Mouse (Mus musculus): ENCODE data around the gene Mex3d. TPM values are rescaled to one million over a fixed set of nuclear protein-coding genes. Genes with fewer than 3 reads are reported as not detected.

The Mex3d gene
- total RNA-seq, 2 experiments from 2014 or later = 15.5 to 17.1 TPM

GRCm38 (mm10) chr10:80374063-80374462 lies 13.4 kb downstream of the Mex3d start:
- TF ChIP-seq CTCF (conservative IDR thresholded peaks at IDR 0.05) = peak; percentile 84
- no peak overlapping the region for H3K27ac ChIP-seq
- H3K4me3 ChIP-seq = no peak overlapping the region
- peak; percentile 78 to 85 for DNase-seq (ENCODE audit: low spot score in 2 of 2)

DNA sequence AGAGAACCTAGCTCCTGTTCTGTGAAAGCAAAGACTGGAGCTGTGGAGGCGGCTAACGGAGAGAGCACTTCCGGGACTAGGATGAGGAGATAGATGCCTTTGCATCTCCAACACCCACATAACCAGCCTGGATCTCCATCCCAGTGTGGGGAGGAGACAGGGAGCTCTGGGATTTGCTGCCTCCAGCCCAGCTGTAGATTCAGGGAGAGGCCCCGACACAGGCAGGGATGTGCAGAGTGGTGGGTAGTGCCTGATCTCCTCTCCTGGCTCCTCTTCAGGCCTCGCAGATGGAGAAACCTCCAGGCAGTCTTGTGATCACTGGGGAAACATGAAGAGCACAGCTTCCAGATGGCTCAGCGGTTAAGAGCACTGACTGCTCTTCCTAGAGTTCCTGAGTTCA lies 14.8 kb downstream of the Mex3d start:
- peak; percentile 41 to 53 for DNase-seq (ENCODE audit: low spot score in 2 of 2)
- no peak overlapping the region for H3K4me3 ChIP-seq
- no peak for TF ChIP-seq CTCF (conservative IDR thresholded peaks at IDR 0.05)
- H3K27ac ChIP-seq = peak overlapping the region; percentile 64

DNA sequence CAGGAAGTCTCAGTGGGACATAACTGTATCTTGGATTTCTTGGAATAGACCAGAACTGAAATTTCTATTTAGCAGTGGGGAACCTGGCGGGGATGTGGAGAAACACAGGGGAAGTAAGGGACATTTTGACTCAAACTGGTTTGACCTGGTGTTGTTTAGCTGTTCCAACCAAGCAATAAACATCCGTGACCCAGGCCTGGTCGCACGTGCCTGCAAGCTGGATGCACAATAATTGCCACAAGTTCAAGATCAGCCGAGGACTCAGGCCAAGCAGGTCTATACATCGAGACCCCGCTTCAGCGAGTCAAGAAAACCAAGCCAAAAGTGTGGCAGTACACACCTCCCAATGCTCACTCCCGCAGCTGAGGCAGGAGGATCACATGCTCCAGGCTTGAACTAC lies 15.5 kb downstream of the Mex3d start:
- peak overlapping the region; percentile 64 for H3K27ac ChIP-seq
- DNase-seq (ENCODE audit: low spot score in 2 of 2) = no peak
- H3K4me3 ChIP-seq = no peak overlapping the region
- no peak for TF ChIP-seq CTCF (conservative IDR thresholded peaks at IDR 0.05)

DNA sequence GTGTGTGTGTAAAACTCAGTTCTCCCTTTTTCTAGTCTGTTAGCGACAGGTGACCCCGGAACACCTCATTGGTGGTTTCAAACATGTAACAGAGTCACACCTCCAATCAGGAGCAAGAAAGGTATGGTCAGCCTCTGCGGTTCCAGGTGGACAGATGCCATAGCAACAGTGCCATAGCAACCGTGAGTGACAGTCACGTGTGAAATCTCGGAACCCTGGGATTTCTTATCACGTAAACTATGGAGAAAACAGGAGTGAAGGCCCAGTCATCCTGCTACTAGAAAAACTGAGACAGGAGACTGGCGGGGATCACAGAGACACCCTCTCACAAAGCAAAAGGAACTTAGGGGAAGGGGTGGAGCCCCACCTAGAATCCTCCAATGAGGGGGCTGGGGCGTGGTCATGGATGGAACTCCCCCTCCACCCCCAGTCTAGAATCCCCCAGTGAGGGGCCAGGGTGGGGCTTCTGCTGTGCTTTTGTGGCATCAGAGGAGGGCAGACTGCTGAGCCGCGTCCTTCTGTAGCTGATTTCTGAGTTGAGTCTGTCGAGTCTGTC lies 16.0 kb downstream of the Mex3d start:
- TF ChIP-seq CTCF (conservative IDR thresholded peaks at IDR 0.05) = no peak
- H3K4me3 ChIP-seq = no peak overlapping the region
- peak overlapping the region; percentile 64 for H3K27ac ChIP-seq
- peak; percentile 51 to 52 for DNase-seq (ENCODE audit: low spot score in 2 of 2)

DNA sequence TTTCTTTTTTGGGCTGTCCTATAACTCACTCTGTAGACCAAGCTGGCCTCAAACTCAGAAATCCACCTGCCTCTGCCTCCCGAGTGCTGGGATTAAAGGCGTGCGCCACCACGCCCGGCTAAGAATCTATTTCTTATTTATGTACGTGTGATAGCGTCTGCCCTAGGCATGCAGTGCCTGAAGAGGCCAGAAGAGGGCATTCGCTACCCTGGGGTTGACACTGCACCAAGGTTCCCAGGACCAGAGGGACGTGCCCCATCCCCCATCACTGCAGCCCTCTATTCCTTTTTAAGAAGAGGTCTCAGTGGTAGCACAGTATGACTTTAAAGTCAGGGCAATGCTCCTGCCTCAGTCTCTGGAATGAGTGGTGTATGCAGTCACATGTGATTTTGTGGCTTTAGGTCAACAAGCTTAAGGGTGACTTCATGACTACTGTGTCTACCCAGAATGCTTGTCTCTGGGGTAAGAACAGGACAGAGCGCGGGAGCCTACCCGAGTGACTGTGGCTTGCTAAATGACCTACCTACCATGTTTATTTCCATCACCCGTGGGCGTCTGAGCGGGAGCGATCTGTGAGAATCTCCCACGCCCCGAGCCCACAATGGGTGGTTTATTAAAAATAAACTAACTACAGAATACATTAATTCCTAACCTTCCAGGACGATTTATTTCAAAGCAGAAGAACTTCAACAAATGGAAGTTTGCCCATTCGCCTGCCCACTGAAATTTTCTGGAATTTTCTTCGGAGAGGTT lies 17.3 kb downstream of the Mex3d start:
- peak; percentile 67 for TF ChIP-seq CTCF (conservative IDR thresholded peaks at IDR 0.05)
- H3K4me3 ChIP-seq = no peak overlapping the region
- no peak for DNase-seq (ENCODE audit: low spot score in 2 of 2)
- H3K27ac ChIP-seq = 0 out of 2 replicates have a peak overlapping the region, but pooled peaks have one; percentile 7

DNA sequence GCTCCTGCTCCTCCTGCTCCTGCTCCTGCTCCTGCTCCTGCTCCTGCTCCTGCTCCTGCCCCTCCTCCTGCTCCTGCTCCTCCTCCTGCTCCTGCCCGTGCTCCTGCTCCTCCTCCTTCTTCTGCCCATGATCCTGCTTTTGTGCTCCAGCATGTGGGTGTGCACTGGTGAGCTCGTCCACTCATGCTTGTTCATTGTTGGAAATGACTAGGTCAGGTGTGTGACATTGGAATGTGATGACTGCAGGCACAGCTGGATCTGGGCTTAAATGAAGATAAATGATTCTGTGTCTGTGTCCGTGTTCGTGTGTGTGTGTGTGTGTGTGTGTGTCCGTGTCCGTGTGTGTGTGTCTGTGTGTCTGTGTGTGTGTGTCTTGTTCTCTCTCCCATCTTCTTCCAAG lies 19.1 kb downstream of the Mex3d start:
- DNase-seq (ENCODE audit: low spot score in 2 of 2) = no peak
- Histone ChIP-seq H3K4me3 (no peak overlapping the region), H3K27ac (no peak overlapping the region)
- TF ChIP-seq CTCF (conservative IDR thresholded peaks at IDR 0.05) = no peak

DNA sequence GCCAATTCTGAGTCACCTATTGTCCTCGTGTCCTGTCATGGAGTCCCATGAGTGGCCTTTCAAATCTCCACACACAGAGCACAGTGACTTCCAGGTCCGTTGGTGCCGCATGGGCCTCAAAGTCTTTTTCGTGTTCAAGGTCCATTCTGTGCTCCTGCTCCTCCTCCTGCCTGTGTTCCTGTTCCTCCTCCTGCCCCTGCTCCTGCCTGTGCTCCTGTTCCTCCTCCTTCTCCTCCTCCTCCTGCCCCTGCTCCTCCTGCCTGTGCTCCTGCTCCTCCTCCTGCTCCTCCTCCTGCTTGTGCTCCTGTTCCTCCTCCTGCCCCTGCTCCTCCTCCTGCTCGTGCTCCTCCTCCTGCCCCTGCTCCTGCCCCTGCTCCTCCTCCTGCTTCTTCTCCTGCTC lies 19.5 kb downstream of the Mex3d start:
- TF ChIP-seq CTCF (conservative IDR thresholded peaks at IDR 0.05) = no peak
- H3K27ac ChIP-seq = no peak overlapping the region
- no peak for DNase-seq (ENCODE audit: low spot score in 2 of 2)
- H3K4me3 ChIP-seq = no peak overlapping the region

DNA sequence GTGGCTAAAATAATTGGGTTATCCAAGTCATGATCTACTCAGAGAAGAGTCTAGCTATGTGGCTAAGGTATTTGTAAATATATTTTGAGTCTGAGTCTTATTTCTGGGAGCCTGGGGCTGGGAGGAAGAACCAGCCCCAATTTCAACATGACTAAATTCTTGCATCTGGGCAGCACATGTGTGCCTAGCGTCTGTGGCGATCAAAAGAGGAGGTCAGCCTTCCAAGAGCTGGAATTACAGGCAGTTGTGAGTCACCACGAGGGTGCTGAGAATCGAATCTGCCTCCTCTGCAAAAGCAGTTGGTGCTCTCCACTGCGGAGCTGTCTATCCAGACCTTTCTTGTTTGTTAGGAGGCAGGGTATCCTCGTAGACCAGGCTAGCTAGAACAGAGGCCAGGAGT lies 21.7 kb downstream of the Mex3d start:
- no peak overlapping the region for H3K4me3 ChIP-seq
- no peak for DNase-seq (ENCODE audit: low spot score in 2 of 2)
- H3K27ac ChIP-seq = no peak overlapping the region
- TF ChIP-seq CTCF (conservative IDR thresholded peaks at IDR 0.05) = no peak

GRCm38 (mm10) chr10:80363734-80364133 lies 23.7 kb downstream of the Mex3d start:
- no peak overlapping the region for H3K4me3 ChIP-seq
- DNase-seq (ENCODE audit: low spot score in 2 of 2) = no peak
- no peak overlapping the region for H3K27ac ChIP-seq
- TF ChIP-seq CTCF (conservative IDR thresholded peaks at IDR 0.05) = no peak

DNA sequence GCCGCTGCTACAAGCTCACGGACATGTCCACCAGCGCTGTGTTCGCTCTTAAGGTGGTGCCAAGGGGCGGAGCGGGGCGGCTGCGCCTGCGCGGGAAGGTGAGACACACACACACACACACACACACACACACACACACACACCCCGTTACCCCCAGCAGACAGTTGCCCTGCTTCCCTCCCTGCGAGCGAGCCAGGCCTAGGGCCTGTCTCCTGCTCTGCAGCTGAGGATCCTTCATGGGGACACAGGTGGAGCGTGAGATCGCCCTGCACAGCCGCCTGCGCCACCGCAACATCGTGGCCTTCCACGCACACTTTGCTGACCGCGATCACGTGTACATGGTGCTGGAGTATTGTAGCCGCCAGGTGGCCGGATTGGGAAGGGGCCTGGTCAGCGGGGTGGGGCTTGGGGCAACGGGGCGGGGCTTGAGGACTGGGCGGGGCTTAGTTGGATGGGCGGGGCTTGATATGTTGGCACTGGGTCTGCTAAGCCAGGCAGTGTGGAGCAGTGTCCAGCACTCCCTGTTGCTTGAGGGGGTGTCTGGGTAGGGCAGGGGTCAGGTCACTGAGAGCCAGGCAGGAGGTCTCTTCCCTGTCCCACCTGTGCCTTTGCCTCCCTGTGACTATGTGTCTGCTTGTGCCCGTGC lies 29.3 kb downstream of the Mex3d start:
- peak overlapping the region; percentile 56 for H3K4me3 ChIP-seq
- no peak overlapping the region for H3K27ac ChIP-seq
- DNase-seq (ENCODE audit: low spot score in 2 of 2) = no peak
- TF ChIP-seq CTCF (conservative IDR thresholded peaks at IDR 0.05) = no peak

GRCm38 (mm10) chr10:80357336-80357735 lies 30.1 kb downstream of the Mex3d start:
- DNase-seq (ENCODE audit: low spot score in 2 of 2) = peak in 1 of 2 experiments; percentile 45
- no peak for TF ChIP-seq CTCF (conservative IDR thresholded peaks at IDR 0.05)
- Histone ChIP-seq H3K27ac (peak overlapping the region; percentile 87; the same call in 1 of the 2 replicates), H3K4me3 (peak overlapping the region; percentile 56)

- Histone ChIP-seq H3K4me3 (peak overlapping the region; percentile 56), H3K27ac (peak overlapping the region; percentile 87)
- TF ChIP-seq CTCF (conservative IDR thresholded peaks at IDR 0.05) = no peak
- no peak for DNase-seq (ENCODE audit: low spot score in 2 of 2)
Observed at GRCm38 (mm10) chr10:80356737-80357136, 30.7 kb downstream of the Mex3d start.

- Histone ChIP-seq H3K4me3 (peak within 1 kb of the TSS; percentile 56), H3K27ac (peak within 1 kb of the TSS; percentile 87)
- no peak for TF ChIP-seq CTCF (conservative IDR thresholded peaks at IDR 0.05)
- DNase-seq (ENCODE audit: low spot score in 2 of 2) = no peak
Observed at GRCm38 (mm10) chr10:80356001-80356682, 31.3 kb downstream of the Mex3d start, which contains the start of gene Plk5. TSS of gene Plk5 (plus strand) at chr10:80356459.

All from layer of hippocampus, adult 2 months (tissue).